Mouse (Mus musculus): ENCODE results near the gene Pde3a. TPM values are rescaled to one million over a fixed set of nuclear protein-coding genes. Genes with fewer than 3 reads are reported as not detected.
"Not testable (repeated sequence)": the region's sequence is repeated elsewhere in the genome, so short reads cannot be mapped to it uniquely, and the experiment has no call there.

Pde3a gene
- polyA plus RNA-seq, 1 experiment from 2014 or later = 12.0 TPM

DNA sequence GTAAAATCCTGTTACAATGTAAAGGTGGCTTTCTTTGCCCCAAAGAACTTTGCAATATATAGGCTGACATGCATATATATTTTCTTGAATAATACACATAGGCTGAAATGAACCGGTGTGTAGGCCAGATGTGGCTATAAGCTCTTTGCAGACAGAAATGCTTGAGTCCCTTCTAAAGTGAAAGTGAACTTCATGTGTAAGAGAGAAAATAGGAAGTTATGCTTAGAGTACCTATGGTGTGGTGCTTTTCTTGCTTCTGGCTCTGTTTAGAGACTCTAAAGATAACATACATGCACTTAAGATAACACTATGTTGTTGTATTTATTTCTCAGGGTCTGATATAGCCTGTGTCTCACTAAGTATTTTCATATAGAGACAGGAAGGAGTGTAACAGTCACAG, 58.3 kb downstream of the Pde3a start:
- H3K36me3 ChIP-seq = no peaks in the 10 kb centered on the region
- 79% methylated on average over 1 of the region's 1 CpGs for WGBS
- H3K9me3 ChIP-seq (replicated peaks) = no peaks in the 10 kb centered on the region
- H3K4me1 ChIP-seq = peaks cover 30% of the 10 kb centered on the region
- no peak overlapping the region for H3K9ac ChIP-seq
- no peaks in the 10 kb centered on the region for H3K27me3 ChIP-seq
- H3K4me3 ChIP-seq (replicated peaks) = no peak overlapping the region
- no peak overlapping the region for H3K4me2 ChIP-seq
- no peak overlapping the region for H3K27ac ChIP-seq
- ATAC-seq (replicated peaks; ENCODE audit: low FRiP score) = no peak

DNA sequence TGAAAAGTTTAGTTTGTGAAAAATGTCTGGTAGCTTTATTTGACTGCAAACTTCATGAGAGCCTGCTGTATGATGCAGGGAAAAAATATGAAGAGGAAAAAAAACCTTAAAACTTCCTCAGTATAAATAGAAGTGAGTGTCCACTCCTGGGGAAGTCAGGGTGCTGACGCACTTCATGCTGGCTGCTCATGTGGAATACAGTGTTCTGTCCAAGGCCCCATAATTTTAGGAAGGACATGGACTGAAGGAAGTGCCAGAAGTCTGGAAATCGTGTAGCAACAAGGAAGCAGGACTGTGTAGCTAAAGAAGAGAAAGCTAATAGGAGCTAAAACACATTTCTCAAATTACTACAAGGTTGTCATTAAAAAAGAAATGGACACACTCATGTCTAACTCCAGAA, 59.4 kb downstream of the Pde3a start:
- H3K9ac ChIP-seq = no peak overlapping the region
- ATAC-seq (replicated peaks; ENCODE audit: low FRiP score) = no peak
- H3K9me3 ChIP-seq (replicated peaks) = no peaks in the 10 kb centered on the region
- no peaks in the 10 kb centered on the region for H3K36me3 ChIP-seq
- H3K4me3 ChIP-seq (replicated peaks) = no peak overlapping the region
- peak overlapping the region; percentile 39; the same call in 1 of the 2 replicates for H3K27ac ChIP-seq
- no peaks in the 10 kb centered on the region for H3K27me3 ChIP-seq
- H3K4me2 ChIP-seq = no peak overlapping the region
- peaks cover 30% of the 10 kb centered on the region for H3K4me1 ChIP-seq
- 33% methylated on average over 2 of the region's 2 CpGs for WGBS

DNA sequence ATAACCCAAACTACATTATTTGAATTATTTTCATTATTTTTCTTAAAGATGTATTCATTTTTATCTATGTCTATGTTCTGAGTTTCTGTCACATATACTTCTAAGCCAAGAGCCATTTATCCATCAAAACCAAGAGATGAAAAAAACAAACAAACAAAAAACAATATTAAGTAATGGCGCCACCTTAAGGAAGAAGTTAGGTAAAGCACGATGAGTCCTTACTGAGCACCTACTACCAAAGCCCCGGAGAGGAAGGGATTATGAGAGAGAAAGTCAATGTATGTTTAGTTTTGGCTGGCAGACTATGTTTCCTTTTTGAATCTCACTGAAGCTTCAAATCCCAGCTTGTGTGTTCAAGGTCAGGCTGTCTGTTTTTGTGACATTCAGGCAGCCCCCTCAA, 60.8 kb downstream of the Pde3a start:
- H3K9me3 ChIP-seq (replicated peaks) = no peaks in the 10 kb centered on the region
- 0 out of 2 replicates have a peak overlapping the region, but pooled peaks have one; percentile 23 for H3K27ac ChIP-seq

DNA sequence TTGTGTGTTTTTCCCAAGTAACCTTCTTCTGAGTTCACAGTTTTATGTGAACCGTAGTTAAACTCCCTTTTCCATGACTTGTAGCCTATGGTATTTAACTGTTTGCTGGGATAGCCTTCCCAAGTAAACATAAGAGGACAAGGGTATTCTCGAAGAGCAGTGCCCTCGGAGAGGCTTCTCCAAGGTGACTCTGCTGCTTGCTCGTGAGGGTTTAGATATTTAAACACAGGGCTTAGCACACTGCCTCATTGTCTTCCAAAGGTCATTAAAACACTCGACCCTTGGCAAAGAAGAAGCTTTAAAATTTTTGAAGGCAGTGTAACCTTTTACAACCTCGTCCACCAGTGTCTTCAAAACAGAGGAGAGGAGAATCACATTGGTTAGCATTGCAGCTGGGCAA, 61.3 kb downstream of the Pde3a start:
- ATAC-seq (replicated peaks; ENCODE audit: low FRiP score) = no peak
- Histone ChIP-seq H3K9me3 (replicated peaks) (no peaks in the 10 kb centered on the region), H3K4me3 (replicated peaks) (no peak overlapping the region), H3K4me1 (peaks cover 24% of the 10 kb centered on the region), H3K36me3 (no peaks in the 10 kb centered on the region), H3K27ac (peak overlapping the region; percentile 66; the same call in 1 of the 2 replicates), H3K9ac (no peak overlapping the region), H3K27me3 (no peaks in the 10 kb centered on the region), H3K4me2 (no peak overlapping the region)
- WGBS = 22% methylated on average over 6 of the region's 6 CpGs

More for the DNA sequence above, 60.8 kb downstream of the Pde3a start:
- Histone ChIP-seq H3K4me2 (no peak overlapping the region), H3K4me1 (peaks cover 29% of the 10 kb centered on the region), H3K9ac (no peak overlapping the region), H3K4me3 (replicated peaks) (no peak overlapping the region), H3K36me3 (no peaks in the 10 kb centered on the region), H3K27me3 (no peaks in the 10 kb centered on the region)
- ATAC-seq (replicated peaks; ENCODE audit: low FRiP score) = no peak; the same call in 1 of the 2 replicates
- 37% methylated on average over 3 of the region's 3 CpGs for WGBS

DNA sequence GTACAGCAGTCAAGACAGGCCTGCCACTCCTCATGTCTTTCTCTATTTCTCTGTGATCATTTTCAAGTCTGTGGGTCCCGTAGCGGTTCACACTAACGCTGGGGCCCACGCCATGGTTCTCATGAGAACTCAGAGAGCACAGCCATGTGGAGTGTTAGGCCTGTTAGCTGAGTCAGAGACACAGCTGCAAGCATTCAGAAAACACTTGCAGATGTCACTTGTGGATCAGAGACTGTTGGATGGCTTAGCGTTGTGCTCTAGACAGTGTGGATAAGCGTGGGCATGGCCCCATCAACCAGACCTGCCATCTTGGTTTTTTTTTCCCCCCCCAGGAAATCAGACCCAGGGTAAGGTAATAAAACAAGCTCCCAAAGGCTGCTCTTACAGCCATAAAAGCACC, 62.5 kb downstream of the Pde3a start:
- peaks cover 23% of the 10 kb centered on the region for H3K4me1 ChIP-seq
- no peak overlapping the region for H3K9ac ChIP-seq
- H3K36me3 ChIP-seq = no peaks in the 10 kb centered on the region
- H3K9me3 ChIP-seq (replicated peaks) = no peaks in the 10 kb centered on the region
- ATAC-seq (replicated peaks; ENCODE audit: low FRiP score) = peak; percentile 71
- H3K27me3 ChIP-seq = no peaks in the 10 kb centered on the region
- no peak overlapping the region for H3K4me2 ChIP-seq
- H3K4me3 ChIP-seq (replicated peaks) = no peak overlapping the region
- H3K27ac ChIP-seq = peak overlapping the region; percentile 70
- WGBS = 39% methylated on average over 6 of the region's 6 CpGs

DNA sequence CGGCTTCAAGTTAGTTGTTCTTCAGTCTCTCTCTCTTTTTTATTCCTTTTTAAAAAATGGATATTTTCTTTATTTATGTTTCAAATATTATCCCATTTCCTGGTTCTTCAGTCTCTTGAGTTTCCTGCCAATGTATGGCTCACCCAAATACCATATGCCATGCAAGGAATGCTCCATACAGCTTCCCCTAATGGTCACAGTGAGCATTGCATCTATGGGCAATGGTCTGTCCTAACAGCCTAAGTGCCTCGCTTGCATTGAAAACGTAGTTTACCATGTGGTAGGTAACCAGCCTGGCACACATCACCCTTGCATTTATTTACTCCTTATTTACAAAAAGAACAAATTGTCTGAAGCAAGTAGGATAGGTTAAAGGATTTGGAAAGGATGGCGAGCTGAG, 64.0 kb downstream of the Pde3a start:
- WGBS = 94% methylated on average over 4 of the region's 4 CpGs
- no peak overlapping the region for H3K4me2 ChIP-seq

DNA sequence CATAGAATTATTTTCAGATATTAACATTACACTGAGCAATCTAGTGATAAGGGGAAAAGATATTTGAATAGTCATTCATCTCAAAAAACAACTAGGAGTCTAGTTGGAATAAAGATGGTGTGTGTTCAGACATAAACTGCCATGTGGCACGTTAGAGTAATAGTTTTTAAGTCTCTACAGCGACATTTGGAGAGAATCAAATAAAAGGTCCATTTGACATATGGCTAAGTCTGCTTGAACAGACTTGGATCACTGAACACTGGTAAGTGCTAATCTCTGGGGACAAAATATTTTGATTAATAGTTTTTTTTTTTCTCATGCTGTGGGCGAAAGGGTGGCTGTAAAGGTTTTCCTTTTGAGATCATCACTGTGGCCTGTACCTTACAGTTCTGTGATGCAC, 69.4 kb downstream of the Pde3a start:
- Histone ChIP-seq H3K36me3 (no peaks in the 10 kb centered on the region), H3K9me3 (replicated peaks) (no peaks in the 10 kb centered on the region), H3K4me3 (replicated peaks) (no peak overlapping the region), H3K4me1 (peaks cover 13% of the 10 kb centered on the region; the same call in 1 of the 2 replicates), H3K27me3 (no peaks in the 10 kb centered on the region), H3K27ac (no peak overlapping the region), H3K9ac (no peak overlapping the region), H3K4me2 (no peak overlapping the region)
- no peak for ATAC-seq (replicated peaks; ENCODE audit: low FRiP score)
- 70% methylated on average over 3 of the region's 3 CpGs for WGBS

More for the DNA sequence above, 64.0 kb downstream of the Pde3a start:
- Histone ChIP-seq H3K4me3 (replicated peaks) (no peak overlapping the region), H3K27me3 (no peaks in the 10 kb centered on the region), H3K27ac (no peak overlapping the region), H3K9ac (no peak overlapping the region), H3K4me1 (peaks cover 20% of the 10 kb centered on the region), H3K9me3 (replicated peaks) (no peaks in the 10 kb centered on the region), H3K36me3 (no peaks in the 10 kb centered on the region)
- ATAC-seq (replicated peaks; ENCODE audit: low FRiP score) = no peak

DNA sequence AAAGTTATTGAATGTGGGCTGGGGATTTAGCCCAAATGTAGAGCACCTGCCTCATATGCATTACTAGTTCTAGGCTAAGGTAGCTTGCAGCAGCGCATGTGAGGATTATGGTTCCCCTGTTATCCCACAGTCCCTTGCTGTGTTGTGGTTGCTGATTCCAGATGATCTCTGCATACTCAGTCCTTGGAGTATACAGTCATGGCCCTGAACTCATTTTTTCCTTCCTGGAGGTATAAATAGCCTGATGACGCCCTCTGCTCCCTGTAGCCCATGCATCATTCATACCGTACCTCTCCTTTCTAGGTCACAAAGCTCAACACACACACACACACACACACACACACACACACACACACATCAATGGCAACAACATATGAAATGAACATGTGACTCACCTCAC, 72.2 kb downstream of the Pde3a start:
- Histone ChIP-seq H3K27me3 (no peaks in the 10 kb centered on the region), H3K9ac (no peak overlapping the region), H3K27ac (no peak overlapping the region), H3K4me3 (replicated peaks) (no peak overlapping the region), H3K9me3 (replicated peaks) (no peaks in the 10 kb centered on the region), H3K4me1 (peaks cover 13% of the 10 kb centered on the region; the same call in 1 of the 2 replicates), H3K36me3 (no peaks in the 10 kb centered on the region), H3K4me2 (no peak overlapping the region)
- no peak for ATAC-seq (replicated peaks; ENCODE audit: low FRiP score)
- WGBS = 83% methylated on average over 3 of the region's 3 CpGs

DNA sequence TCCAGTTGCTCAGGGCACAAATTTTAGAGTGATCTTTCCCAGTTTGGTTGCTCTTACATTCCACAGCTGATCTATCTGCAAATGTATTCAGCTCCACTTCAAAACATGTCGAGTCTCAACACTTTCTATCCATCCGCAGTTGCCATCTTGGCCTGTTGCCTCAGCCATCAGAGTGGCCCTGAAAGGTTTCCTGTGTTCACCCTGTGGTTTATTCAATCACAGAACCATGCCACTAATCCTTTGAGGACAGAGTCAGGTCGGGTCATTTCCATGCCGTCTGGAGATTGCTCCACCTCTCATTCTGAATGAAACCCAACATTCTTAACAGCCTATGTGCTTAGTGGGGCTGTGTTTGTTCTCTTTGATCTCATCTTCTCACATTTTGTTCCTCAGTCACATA, 73.9 kb downstream of the Pde3a start:
- no peaks in the 10 kb centered on the region for H3K36me3 ChIP-seq
- no peaks in the 10 kb centered on the region for H3K9me3 ChIP-seq (replicated peaks)
- no peak overlapping the region for H3K4me2 ChIP-seq
- H3K9ac ChIP-seq = no peak overlapping the region
- ATAC-seq (replicated peaks; ENCODE audit: low FRiP score) = no peak
- no peak overlapping the region for H3K27ac ChIP-seq
- H3K4me3 ChIP-seq (replicated peaks) = no peak overlapping the region
- H3K27me3 ChIP-seq = no peaks in the 10 kb centered on the region
- H3K4me1 ChIP-seq = peaks cover 13% of the 10 kb centered on the region; the same call in 1 of the 2 replicates
- 52% methylated on average over 4 of the region's 4 CpGs for WGBS

DNA sequence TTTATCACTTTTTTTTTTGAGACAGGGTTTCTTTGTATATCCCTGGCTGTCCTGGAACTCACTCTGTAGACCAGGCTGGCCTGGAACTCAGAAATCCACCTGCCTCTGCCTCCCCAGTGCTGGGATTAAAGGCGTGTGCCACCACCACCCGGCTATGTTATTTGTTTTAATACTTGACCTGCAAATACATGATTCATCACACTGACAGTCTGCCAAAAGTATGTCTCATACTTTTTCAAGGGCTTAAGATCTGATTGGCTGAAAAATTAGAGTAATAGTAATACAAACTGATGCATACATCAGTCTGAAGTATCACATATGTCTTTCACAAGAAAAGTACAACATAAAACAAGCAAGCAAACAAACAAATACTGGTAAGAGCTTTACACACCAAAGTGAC, 78.1 kb downstream of the Pde3a start:
- not testable (repeated sequence) for H3K27ac ChIP-seq; H3K9me3 ChIP-seq (replicated peaks); H3K4me1 ChIP-seq; H3K4me3 ChIP-seq (replicated peaks); ATAC-seq (replicated peaks; ENCODE audit: low FRiP score); H3K27me3 ChIP-seq; H3K4me2 ChIP-seq; H3K9ac ChIP-seq; H3K36me3 ChIP-seq
- 84% methylated on average over 2 of the region's 2 CpGs for WGBS

DNA sequence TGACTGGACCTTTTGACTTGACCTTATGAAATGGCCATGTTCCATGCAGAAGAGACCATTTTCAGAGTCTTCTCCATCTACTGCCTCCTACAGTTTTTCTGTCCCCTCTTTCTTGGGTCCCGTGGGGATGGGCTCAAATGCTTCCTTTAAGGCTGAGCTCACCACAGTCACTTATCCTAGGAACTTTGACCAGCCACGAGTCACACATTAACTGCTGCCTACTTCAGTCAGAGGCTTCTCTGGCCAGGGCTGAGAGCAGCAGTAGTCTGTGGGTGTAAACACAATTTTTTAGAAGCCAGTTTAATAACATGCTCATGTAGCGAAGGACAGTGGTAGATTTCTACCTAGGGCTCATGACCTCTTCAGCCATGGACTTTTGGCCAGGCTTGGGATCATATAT, 79.0 kb downstream of the Pde3a start:
- Histone ChIP-seq H3K36me3 (no peaks in the 10 kb centered on the region), H3K27ac (no peak overlapping the region), H3K4me3 (replicated peaks) (no peak overlapping the region), H3K27me3 (no peaks in the 10 kb centered on the region), H3K9me3 (replicated peaks) (no peaks in the 10 kb centered on the region), H3K4me1 (0 out of 2 replicates have a peak, but pooled peaks cover 1% of the 10 kb centered on the region), H3K9ac (no peak overlapping the region), H3K4me2 (no peak overlapping the region)
- 75% methylated on average over 3 of the region's 3 CpGs for WGBS
- ATAC-seq (replicated peaks; ENCODE audit: low FRiP score) = peak; percentile 73; the same call in 1 of the 2 replicates

DNA sequence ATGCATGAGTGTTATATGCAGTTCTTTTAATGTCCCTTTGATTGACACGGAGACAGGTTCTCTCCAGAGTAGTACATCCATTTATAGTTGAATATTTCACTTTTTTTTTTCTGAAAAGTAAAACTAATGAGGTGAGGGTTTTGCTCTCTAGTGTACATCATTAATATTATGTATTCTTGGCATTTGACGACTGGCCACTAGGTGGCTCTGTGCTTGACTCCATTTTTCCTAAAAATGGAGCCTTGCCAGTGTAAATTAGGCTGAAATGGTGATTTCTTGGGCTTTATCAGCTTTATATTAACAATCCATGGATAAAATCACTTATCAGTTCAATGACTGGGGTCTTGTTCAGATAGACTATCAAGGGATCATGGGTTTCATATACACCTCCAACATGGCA, 82.4 kb downstream of the Pde3a start:
- Histone ChIP-seq H3K27me3 (no peaks in the 10 kb centered on the region), H3K9ac (no peak overlapping the region), H3K27ac (no peak overlapping the region), H3K4me1 (no peaks in the 10 kb centered on the region), H3K36me3 (no peaks in the 10 kb centered on the region), H3K4me2 (no peak overlapping the region), H3K4me3 (replicated peaks) (no peak overlapping the region), H3K9me3 (replicated peaks) (no peaks in the 10 kb centered on the region)
- WGBS = 50% methylated on average over 2 of the region's 2 CpGs
- ATAC-seq (replicated peaks; ENCODE audit: low FRiP score) = no peak

DNA sequence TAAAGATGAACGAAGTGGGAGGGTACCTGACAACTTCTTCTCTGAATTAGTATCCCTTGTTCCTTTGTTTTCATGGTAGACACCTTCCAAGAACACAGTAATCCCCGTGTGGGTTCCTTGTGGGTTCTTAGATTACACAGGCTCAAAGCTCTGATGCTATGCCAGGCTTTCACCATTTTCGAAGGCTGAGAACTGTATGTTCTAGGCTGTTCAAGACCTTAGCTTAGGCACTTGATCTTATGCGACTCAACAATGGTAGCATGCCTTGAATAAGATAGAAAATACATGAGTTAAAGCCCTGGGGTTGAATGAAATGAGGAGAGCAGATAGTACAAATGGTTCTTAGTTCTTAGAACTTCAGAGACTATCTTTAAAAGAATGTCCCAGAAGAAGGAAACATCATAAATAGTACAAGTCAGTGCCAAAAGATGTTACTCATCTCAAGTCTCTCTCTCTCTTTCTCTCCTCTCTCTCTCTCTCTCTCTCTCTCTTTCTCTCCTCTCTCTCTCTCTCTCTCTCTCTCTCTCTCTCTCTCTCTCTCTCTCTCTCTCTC, 83.6 kb downstream of the Pde3a start:
- 84% methylated on average over 4 of the region's 4 CpGs for WGBS

More for the DNA sequence above, 83.6 kb downstream of the Pde3a start:
- no peak overlapping the region for H3K9ac ChIP-seq
- no peak overlapping the region for H3K4me2 ChIP-seq
- H3K9me3 ChIP-seq (replicated peaks) = no peaks in the 10 kb centered on the region
- ATAC-seq (replicated peaks; ENCODE audit: low FRiP score) = no peak
- no peaks in the 10 kb centered on the region for H3K27me3 ChIP-seq
- H3K4me1 ChIP-seq = no peaks in the 10 kb centered on the region
- H3K27ac ChIP-seq = no peak overlapping the region
- H3K4me3 ChIP-seq (replicated peaks) = no peak overlapping the region
- no peaks in the 10 kb centered on the region for H3K36me3 ChIP-seq

Measured in kidney, embryonic 15.5 days (tissue).